ENCODE assay signal across 10 mouse cellular contexts in the genomic region with DNA sequence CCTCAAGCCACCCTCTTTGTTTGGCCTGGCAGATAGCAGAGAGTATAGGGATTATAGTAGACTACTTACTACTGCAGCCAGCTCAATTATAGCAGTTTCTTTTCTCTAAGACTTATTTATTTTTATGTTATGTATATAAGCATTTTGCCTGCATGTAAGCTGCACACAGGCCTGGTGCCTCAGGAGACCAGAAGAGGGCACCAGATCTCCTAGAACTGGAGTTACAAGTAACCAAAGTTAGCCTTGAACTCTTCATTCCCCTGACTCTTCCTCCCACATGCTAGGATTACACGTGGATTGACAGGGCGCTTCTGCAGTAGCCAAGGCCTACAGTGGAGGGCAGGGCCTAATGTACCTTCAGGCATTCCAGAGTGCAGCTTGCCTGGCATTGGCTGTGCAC.
DNase-seq lines count a peak whose midpoint lies in the region; ATAC-seq and TF ChIP-seq lines count a peak whose summit lies in the region.
"Had no signal": no experiment of that assay in that cellular context is flagged by ENCODE, and none has a peak within 500 bp of the region (broad histone marks: within the 10 kb centered on the region; RNA-seq: fewer than 3 reads in every experiment).

No protein-coding gene starts in this region.

- ATAC-seq in forebrain, embryonic 16.5 days, result peak; percentile 31; the same call in 1 of the 2 replicates
- ATAC-seq in forebrain, embryonic 15.5 days (replicated peaks), result no peak; the same call in 1 of the 2 replicates

- no peak overlapping the region for H3K4me3 ChIP-seq in forebrain, embryonic 16.5 days (replicated peaks; ENCODE audit: low read length)
- no peak overlapping the region for H3K4me3 ChIP-seq in forebrain, embryonic 15.5 days
- H3K4me3 ChIP-seq in embryonic fibroblast, embryonic 13.5 days (ENCODE audit: insufficient read depth, low read length), result no peak overlapping the region
- H3K4me3 ChIP-seq: limb, embryonic 13.5 days; stomach, embryonic 15.5 days had no signal

- WGBS in forebrain, embryonic 16.5 days, result 52% methylated on average over 2 of the region's 2 CpGs
- WGBS in forebrain, embryonic 15.5 days, result 43% methylated on average over 2 of the region's 2 CpGs

- H3K9me3 ChIP-seq in forebrain, embryonic 16.5 days (ENCODE audit: control insufficient read depth, low read length), result no peaks in the 10 kb centered on the region
- no peaks in the 10 kb centered on the region for H3K9me3 ChIP-seq in forebrain, embryonic 15.5 days
- H3K9me3 ChIP-seq: limb, embryonic 13.5 days; stomach, embryonic 15.5 days had no signal

- no peaks in the 10 kb centered on the region for H3K4me1 ChIP-seq in forebrain, embryonic 16.5 days (replicated peaks; ENCODE audit: control insufficient read depth, insufficient read depth, low read length)
- no peaks in the 10 kb centered on the region for H3K4me1 ChIP-seq in forebrain, embryonic 15.5 days
- no peaks in the 10 kb centered on the region for H3K4me1 ChIP-seq in embryonic fibroblast, embryonic 13.5 days (ENCODE audit: control insufficient read depth, insufficient read depth, low read length)
- H3K4me1 ChIP-seq: limb, embryonic 13.5 days; stomach, embryonic 15.5 days had no signal

- H3K27ac ChIP-seq in forebrain, embryonic 16.5 days (ENCODE audit: low read length), result no peak overlapping the region
- H3K27ac ChIP-seq in forebrain, embryonic 15.5 days (replicated peaks), result no peak overlapping the region
- H3K27ac ChIP-seq in embryonic fibroblast, embryonic 13.5 days (ENCODE audit: insufficient read depth, low read length), result no peak overlapping the region
- H3K27ac ChIP-seq: limb, embryonic 13.5 days; stomach, embryonic 15.5 days had no signal

- no peaks in the 10 kb centered on the region for H3K36me3 ChIP-seq in forebrain, embryonic 16.5 days (ENCODE audit: control insufficient read depth, insufficient read depth)
- no peaks in the 10 kb centered on the region for H3K36me3 ChIP-seq in forebrain, embryonic 15.5 days
- H3K36me3 ChIP-seq: stomach, embryonic 15.5 days had no signal

- no peak overlapping the region for H3K4me2 ChIP-seq in forebrain, embryonic 16.5 days (ENCODE audit: low read length)
- H3K4me2 ChIP-seq in forebrain, embryonic 15.5 days (replicated peaks), result no peak overlapping the region
- H3K4me2 ChIP-seq: limb, embryonic 13.5 days; stomach, embryonic 15.5 days had no signal

- TF ChIP-seq CTCF in embryonic fibroblast, embryonic 13.5 days (IDR thresholded peaks at IDR 0.05; ENCODE audit: borderline replicate concordance, insufficient read depth, low read length), result peak; percentile 39; the same call in 1 of the 2 replicates

- no peak overlapping the region for H3K9ac ChIP-seq in forebrain, embryonic 16.5 days (replicated peaks; ENCODE audit: low read depth, low read length)
- H3K9ac ChIP-seq in forebrain, embryonic 15.5 days (replicated peaks), result no peak overlapping the region
- H3K9ac ChIP-seq: limb, embryonic 13.5 days; stomach, embryonic 15.5 days had no signal

- DNase-seq in urinary bladder, postnatal 14 days (ENCODE audit: low spot score), result peak; percentile 18
- no peak for DNase-seq in urinary bladder, postnatal 25 days (ENCODE audit: low spot score)
- peak; percentile 27 for DNase-seq in lung, postnatal 10 days
- no peak for DNase-seq in layer of hippocampus, postnatal 14 days (ENCODE audit: low spot score in 2 of 2)
- no peak for DNase-seq in gastrocnemius, adult 18-20 months (ENCODE audit: low spot score)

- no peak for TF ChIP-seq POLR2A in embryonic fibroblast, embryonic 13.5 days (IDR thresholded peaks at IDR 0.05; ENCODE audit: low read depth, low read length)

- H3K27me3 ChIP-seq in forebrain, embryonic 16.5 days (replicated peaks; ENCODE audit: control insufficient read depth, insufficient read depth, low read length), result no peaks in the 10 kb centered on the region
- H3K27me3 ChIP-seq in forebrain, embryonic 15.5 days, result no peaks in the 10 kb centered on the region
- H3K27me3 ChIP-seq: limb, embryonic 13.5 days; stomach, embryonic 15.5 days had no signal

Comparison
In these comparisons a context has a peak if more than half of its experiments do, and no peak if none do; other contexts are left out.
1. DNase-seq: peak in urinary bladder, postnatal 14 days (single experiment) and lung, postnatal 10 days (single experiment); none in urinary bladder, postnatal 25 days (single experiment), layer of hippocampus, postnatal 14 days (0 of 2) and gastrocnemius, adult 18-20 months (single experiment).